Mouse (Mus musculus) urinary bladder, postnatal 36 days (tissue): ENCODE results near the gene Eva1a.

Experiments used
- DNase-seq, 2 experiments: peaks; one replicate each; pipeline ENCODE4 v3.0.0; 2022; ENCODE audit warnings: low spot score in 2 of 2, mixed read lengths in 1 of 2

Eva1a gene

DNA sequence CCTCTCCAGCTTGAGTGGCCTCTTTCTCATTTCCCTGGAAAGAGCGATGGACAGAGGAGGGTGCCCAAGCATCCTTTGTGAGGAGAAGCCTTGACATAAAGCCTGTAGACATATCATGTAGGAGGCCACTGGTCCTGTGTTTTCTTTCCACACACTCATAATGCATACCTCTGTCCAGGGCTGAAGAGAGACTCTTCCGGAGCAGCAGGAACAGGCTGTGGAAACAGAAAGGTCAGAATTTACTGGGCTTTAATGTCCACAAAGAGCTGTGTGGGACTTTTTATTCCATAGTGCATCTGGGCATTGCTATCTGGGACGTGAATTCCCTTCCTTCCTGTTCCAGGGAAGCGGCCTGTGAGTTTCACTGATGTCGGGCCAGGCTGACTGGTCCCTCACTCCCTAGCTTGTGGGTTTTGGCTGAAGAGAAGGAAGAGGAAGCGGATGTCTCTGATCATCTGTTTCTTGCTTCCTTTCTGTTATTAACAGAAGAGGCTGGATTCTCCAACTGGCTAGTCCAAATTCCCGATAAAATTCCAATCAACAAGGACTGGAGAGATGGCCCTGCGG is 25.8 kb downstream of the Eva1a start:
- DNase-seq = no peak

DNA sequence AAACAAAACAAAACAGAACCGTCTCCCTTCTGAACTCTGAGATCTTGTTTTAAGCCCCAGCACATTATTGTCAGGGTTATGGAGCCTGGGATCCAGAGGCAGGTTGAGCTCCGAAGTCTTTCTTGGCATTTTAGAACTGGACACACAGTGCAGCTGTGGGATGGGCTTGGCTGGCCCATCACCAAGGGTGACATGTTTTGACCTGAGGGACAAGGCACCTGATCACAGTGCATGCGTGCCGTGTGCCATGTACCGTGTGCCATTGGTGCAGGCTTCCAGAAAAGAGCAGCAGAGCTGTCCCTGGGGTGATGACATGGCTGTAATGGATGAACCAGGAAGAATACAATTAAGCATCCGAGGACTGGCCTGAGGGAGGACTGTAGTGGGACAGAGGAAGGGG is 29.6 kb downstream of the Eva1a start:
- no peak for DNase-seq

DNA sequence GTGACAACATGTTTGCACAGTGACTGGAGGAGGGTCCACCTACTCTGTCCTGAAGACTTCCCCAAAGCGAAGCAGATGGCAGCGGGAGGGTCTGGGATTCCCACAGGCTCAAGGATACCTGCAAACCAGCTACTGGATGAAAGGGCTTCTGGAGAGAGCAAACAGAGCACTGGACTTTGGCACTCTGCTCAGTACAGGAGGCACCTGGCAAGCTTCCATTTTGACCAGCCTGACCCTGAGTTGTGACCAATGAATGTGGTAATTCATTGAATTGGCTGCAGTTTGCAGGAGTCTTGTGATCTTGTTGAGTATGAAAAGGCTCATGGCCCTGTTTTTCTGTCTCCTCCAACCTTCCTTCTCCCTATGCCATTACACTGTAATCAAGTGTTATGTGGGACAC is 32.2 kb downstream of the Eva1a start:
- peak in 1 of 2 experiments; percentile 38 for DNase-seq

DNA sequence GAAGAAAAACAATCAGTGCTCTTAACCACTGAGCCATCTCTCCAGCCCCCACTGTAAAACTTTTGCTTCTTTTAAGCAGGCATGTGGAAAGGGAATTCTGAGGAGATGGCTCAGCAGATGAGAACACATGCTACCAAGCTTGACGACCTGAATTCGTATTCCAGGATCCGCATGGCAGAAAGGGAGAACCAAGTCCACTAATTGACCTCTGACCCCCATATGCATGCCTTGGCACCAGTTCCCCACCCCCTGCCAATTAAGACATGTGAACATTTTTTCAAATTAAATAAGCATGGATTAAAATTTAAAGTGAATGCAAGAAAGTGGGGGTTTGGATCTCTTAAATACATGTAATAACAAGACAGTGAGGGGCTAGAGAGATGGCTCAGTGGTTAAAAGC is 32.7 kb downstream of the Eva1a start:
- DNase-seq = no peak

DNA sequence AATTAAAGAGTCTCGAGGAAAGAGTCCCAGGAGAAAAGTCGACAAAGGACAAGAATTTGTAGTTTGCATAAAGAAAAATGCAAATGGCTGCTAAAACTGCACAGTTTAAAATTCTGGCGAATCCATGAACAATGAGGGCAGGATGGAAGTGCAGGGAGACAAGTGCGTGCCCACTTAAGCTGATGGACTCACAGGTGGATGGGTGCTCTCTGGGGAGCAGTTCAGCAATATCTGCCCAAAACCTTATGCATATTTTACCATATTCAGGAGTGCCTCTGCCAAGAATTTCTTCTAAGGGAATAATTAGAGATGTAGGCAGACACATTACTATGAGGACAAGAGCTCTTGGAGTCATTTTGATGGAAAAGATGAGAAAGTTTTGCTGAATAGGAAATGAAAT is 35.5 kb downstream of the Eva1a start:
- no peak for DNase-seq

DNA sequence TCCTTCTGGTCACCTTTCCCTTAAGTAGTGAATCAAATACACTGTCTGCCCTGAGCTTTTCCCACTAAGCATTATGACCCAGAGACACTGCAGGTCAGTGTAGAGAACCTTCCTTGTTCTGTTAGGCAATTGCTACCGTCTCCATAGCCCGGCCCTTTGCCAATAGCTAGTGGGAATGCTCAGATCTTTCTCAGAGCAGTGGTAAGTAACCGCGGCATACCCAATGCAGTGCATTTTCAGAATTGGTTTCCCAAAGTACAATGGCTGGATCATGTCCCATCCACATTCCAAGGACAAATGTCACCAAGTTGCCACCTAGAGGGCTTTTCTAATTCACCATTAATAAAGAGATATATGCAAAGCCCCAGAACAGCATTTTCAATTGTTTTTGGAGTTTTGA is 38.0 kb downstream of the Eva1a start:
- DNase-seq = no peak

DNA sequence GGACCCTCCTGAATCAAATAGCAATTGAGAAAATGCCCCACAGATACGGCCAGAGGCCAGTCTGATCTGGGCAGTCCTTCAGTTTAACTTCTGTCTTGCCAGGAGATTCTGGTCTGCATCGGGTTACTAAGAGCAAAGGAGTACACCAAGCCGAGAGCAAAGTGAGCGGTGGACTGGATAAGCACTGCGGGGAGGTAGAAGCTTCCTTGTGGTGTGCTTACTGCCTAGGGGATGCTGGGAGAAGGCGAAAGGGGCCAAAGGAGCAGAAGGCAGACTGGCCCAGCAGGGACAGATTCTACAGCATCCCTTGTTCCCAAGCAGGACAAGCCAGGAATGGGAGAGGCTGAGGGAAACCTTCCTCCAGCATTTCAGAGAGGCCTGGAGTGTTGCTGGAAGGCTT is 42.8 kb downstream of the Eva1a start:
- no peak for DNase-seq

DNA sequence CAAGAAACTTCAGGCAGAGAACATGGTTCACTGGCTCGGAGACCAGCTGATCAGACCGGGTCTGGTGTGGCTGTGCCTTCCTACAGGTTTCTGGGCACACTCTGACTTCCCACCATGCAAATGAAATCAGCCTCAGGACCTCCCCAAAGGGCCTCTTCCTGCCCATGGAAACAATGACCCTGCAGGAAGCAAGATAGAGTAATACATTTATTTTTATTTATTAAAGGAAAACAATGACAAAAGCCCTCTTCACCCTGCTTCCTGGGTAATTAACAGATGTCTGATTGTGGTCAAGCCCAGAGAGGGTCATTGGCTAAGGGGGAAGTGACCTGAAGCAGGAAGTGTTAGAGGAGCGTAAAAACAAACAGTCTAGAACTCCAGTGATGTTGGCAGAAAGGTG is 43.4 kb downstream of the Eva1a start:
- DNase-seq = no peak

DNA sequence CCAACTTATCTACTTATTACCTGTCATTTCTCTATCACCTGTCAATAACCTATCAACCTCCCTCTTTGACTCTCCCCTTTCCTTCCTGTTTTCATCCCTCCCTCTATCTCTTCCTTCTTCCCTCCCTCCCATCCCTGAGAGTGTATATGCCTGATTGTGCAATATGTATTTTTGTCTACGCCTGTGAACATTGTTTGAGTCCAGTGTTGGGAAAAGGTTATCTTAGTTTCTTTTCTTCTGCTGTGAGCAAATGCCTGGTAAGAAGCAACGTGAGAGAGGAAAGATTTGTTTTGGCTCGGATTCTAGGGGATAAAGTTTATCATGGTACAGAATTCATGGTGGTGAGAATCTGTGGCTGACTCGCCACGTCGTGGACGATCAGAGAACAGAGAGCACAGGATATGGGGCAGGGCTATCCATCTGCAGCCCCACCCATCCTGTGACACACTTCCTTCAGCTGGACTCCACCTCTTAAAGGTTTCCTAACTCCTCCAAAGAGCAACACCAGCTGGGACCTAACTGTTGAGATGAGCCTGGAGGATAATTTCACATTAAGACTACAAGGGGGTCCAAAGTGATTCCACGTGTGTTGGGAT is 44.6 kb downstream of the Eva1a start:
- no peak for DNase-seq

DNA sequence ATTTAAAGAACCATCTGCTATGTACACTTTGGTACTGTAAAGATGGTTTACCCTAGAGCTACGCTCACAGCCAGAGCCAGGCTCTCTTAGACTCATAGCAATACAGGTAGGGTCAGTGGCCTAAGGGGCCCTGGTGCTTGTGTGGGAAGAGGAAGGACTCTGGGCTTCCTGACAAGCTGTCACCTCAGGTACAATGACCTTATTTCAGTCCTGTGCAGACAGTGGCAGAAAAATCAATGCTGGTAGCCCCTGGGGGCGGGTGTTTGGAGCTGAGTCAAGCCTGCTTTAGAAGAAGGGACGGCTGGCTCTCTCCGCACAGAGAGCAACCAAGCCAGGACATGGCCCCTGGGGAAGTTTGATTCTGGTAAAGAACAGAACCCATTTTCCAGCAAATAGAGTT is 47.3 kb downstream of the Eva1a start:
- DNase-seq = no peak

DNA sequence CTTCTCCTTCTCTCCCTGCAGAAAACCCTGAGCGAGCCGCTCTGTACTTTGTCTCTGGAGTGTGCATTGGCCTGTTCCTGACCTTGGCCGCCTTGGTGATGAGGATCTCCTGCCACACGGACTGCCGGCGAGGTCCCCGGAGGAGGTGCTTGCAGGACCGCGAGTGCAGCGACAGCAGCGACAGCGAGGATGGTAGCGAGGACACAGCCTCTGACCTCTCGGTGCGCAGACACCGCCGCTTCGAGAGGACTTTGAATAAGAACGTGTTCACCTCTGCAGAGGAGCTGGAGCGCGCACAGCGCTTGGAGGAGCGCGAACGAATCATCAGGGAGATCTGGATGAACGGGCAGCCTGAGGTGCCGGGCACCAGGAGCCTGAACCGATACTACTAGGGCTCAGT is 50.9 kb downstream of the Eva1a start:
- DNase-seq = no peak

DNA sequence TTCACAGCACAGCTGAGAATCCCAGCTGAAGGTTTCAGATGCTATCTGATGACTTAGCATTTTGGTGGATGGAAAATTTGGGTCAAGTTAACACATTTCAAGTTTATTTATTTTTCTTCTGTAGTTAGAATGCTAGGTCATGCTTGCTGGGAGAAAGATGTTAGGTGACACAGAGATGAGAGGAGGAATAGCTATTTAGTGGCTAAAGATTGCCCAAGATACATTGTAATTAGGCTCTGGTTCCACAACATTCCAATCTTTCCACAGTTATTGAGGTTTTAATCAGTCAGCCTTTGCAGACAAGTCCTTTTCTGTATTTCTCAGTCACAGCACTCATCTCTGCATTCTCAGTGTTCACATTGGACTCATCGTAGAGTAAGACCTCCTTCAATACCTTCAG is 56.9 kb downstream of the Eva1a start:
- no peak for DNase-seq

DNA sequence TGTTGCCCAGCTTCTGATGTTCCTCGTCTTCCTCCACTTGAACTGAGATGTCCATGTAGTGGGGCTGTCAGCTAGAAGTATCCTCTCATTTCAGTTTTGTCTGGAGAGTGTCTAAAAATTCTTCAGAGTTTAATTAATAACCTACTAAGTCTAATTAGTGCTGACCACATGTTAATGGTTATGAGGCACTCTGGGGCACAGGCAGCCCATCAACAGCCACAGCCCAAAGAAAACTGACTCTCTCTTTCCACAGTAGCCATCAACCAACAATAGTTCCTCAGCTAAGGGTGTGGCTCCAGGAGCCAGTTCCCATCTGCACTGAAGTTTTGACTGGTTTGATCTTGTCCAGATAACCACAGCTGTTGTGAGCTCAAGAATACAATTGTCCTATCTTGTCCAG is 57.6 kb downstream of the Eva1a start:
- no peak for DNase-seq

DNA sequence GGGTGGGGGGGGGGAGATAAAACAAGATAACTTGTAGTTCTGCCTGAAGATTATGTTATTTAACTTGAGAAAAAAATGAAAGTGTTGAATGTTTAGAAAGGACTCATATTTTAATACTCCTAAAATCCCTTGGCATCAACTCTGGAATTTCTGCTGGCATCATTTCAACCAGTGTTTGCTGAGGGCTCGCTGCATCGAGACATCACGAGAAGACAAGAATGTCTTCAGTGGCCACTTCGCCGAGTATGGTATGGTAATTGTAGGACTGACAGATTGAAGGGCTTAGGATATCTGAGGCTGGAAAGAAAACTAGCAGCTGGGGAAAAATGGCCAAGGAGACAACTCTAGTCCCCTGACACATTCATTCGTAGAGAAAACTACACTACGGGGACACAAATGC is 69.6 kb downstream of the Eva1a start:
- no peak for DNase-seq

DNA sequence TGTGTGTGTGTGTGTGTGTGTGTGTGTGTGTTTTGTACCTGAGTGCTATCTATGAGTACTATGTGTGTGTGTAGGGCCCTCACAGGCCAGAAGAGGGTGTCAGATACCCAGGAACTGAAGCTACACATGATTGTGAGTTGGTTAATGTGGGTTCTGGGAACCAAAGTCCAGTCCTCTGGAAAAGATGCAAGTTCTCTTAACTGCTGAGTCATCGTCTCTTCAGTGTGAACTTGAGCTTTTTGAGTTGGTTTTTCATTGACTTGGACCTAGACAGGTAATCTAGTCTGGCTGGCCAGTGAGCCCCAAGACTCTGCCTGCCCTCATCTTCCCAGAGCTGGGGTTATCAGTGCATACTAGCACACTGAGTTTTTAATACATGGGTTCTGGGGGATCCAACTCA is 70.3 kb downstream of the Eva1a start:
- no peak for DNase-seq

DNA sequence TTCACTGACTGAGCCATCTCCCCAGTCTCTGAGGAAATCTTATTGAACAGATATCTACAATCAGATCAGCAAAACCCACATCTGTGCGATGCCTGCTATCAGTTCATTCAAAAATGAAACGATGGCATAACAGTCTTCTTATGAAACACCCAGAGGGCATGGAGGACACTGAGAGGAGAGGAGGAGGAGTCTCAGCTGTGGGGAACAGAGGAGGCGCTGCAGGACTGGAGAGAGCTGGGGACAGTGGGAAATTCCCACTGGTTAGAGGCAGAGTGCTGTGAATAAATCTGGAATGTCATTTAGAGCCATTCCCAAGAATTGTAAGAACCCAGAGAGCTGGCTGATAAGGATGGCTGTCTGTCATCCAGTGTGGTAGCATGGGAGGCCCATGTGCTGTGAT is 70.7 kb downstream of the Eva1a start:
- DNase-seq = no peak

DNA sequence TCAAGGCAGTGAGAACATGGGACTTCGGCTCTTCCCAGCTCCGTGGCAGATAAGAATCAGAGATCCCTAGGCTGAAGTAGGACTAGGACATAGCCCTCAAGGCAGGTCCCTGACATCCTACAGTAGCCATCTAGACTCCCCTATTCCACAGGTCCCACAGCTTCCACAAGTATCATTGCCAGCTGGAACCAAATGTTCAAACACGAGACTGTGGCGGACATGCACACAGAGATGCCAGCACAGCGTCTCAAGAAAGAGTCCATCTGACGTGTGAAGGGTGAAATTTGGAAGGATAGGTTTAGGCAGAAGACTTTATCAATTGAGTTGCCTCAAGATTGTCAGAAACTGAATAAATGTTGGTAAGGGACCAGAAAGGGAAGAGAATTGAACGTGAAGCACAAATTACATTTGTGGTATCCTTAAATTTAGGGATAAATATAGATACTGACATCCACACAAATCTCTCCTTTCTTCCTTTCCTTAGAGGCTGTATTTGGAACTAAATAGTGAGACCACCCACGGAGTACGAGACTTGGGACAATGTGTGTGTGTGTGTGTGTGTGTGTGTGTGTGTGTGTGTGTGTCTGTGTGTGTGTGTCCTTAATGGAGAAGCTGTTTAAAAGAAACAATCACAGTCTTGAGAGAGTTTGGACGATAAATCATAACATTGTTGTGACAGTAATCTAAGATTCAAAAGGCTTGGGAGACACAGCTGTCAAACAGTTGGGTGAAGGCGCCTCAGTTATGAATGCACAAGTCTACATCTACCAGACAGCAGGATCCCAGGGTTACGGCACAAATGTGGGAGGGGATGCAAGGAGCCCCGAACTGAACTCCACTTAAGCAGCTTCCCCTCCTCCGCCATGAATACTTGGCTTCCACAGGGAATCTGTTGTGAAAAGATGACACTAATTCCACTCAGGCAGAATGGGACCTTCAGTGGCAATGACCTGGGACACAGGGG is 71.6 kb downstream of the Eva1a start:
- no peak for DNase-seq

DNA sequence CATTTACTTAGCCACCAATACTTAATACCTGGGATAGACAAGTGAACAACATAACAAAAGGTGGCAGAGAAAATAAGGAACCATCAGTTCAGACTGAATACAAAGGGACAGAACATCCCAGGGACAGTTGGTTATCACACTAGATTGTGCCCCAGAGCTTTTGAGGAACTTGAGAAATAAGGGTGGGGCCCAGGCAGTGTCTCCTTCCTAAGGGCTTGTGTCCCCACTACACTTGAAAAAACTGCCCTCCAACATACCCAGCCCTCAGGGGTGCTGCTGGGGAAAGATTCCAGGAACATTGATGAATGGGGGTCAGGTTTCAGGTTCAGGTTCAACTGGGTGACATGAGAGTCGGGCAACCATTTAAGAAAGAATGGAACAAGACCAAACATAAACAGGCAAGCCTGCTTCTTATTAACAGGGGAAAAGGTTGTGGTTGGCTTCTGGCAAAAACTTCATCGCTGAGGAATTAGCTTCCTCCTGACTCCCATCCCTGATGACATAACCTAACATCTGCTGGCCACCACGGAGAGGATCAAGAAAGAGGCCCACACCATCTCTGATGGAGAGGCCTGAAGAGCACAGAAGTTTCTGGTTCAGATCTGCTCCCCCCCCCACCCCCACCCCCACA is 74.6 kb downstream of the Eva1a start:
- DNase-seq = no peak

DNA sequence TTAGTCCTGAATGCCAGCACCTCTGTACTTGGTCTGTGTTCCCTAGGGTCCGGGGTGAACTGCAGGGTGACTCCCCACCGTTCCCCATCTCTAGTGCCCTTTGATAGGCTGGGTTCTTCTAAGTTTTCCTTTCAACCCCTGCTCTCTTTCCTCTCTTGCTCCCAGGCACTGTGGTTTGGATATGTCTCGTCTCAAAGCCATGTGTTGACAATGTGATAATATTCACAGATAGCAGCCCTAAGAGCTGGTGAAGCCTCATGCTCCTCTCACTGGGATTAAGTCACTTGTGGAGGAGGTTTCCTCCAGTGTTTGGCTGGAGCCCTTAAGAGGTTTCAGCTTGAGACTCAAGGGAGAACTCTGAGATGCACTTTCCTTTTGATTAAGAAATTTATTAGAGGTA is 75.3 kb downstream of the Eva1a start:
- no peak for DNase-seq

DNA sequence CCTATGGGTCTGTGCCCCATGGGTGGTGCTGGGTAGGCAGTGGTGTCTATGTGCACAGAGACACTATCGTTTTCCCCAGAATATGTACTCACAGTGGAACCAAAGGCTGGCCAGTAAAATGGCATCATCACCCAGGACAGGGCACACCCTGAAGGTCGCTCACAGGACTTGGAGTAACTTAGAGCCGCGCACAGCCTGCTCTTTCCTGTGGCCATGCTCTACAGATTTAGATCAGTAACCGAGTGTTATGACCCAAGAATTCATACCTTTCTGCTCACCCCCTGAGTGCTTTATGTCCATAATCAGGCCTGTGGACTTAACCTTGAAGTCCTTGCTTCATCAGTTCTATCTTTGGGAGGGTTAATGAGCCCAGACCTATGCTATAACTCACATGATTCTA is 77.0 kb downstream of the Eva1a start:
- DNase-seq = no peak

DNA sequence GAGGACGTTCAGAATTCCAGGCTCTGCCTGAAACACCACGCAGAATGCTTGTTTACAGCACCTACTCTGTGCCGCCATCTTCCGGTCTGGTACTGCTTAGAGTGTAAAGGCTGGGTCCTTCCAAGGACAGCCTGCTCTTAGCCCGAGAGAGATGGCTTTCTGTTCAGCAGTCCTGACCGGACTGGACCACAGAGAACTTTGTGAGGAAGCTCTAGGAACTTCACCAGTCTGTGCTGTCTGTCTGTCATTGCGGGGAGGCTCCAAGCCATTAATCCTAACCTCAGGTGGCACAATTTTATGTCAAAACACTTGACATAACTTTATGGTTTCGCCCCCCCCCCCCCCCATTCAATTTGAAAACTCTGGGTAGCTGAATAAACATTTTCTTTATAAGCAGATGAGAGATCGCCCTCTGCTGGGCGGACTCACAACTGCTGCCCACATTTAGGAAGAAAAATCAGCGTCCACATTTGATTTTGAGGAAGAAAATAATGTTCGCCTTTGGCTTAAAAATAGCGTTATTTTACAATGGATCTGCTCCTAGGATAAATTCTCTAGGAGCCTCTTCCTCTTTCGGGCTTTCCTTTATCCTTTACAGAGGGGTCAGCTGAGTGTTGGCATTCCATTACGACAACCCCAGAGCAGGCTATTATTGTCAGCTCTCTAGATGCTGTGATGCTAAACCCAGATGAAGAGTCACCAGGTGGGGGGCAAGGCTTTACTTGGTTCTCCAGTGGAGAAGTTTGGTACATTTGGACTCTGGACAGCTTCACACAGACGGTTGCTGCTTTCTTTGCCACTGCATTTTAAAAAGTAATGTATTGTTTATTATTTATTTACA is 78.7 kb downstream of the Eva1a start:
- DNase-seq = peak; percentile 16 to 43

DNA sequence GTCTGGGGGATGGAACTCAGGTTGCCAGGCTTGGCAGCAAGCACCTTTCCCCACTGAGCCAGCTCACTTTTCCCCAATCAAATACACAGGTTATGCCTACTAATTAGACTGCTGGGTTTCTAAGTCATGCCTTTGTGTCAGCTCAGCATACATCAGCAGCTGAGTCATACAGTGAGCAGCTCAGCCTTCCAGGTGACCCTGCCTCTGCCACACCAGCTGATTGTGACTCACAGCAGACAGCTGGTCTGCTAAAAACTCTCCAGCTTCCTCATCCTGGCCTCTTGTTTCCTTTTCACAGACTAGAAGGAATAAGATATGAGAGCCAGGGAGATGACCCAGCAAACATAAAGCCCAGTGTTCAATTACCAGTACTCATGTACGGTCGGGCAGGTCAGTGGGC is 84.3 kb downstream of the Eva1a start:
- DNase-seq = peak; percentile 22 to 38
